Mouse (Mus musculus) embryo, embryonic 9.5 days (tissue): ENCODE data around the gene Obscn.

Source experiments
- DNase-seq: peaks from one replicate; pipeline ENCODE4 v3.0.0-alpha.2; 2017; ENCODE audit errors: extremely low spot score

The Obscn gene

GRCm38 (mm10) chr11:59058025-59058424 lies 78.2 kb downstream of the Obscn start:
- DNase-seq: no peak

GRCm38 (mm10) chr11:59051031-59051430 lies 85.2 kb downstream of the Obscn start:
- no peak for DNase-seq

GRCm38 (mm10) chr11:59044703-59045330 lies 91.4 kb downstream of the Obscn start:
- no peak for DNase-seq

GRCm38 (mm10) chr11:59029003-59029402 lies 107.2 kb downstream of the Obscn start:
- DNase-seq: no peak

- no peak for DNase-seq
These were observed 109.8 kb downstream of the Obscn start for GRCm38 (mm10) chr11:59026411-59026810.

GRCm38 (mm10) chr11:59015052-59015451 lies 121.2 kb downstream of the Obscn start:
- DNase-seq: peak; percentile 33

- no peak for DNase-seq
These were observed 133.7 kb downstream of the Obscn start for GRCm38 (mm10) chr11:59002327-59003079.

- DNase-seq: no peak
These were observed 135.6 kb downstream of the Obscn start for GRCm38 (mm10) chr11:59000635-59001034.

- no peak for DNase-seq
These were observed 136.4 kb downstream of the Obscn start for GRCm38 (mm10) chr11:58999830-59000229.

GRCm38 (mm10) chr11:58999158-58999557 lies 137.0 kb downstream of the Obscn start:
- no peak for DNase-seq

GRCm38 (mm10) chr11:58997541-58997940 lies 138.7 kb downstream of the Obscn start:
- no peak for DNase-seq

GRCm38 (mm10) chr11:58995807-58996370 lies 140.3 kb downstream of the Obscn start:
- no peak for DNase-seq

- DNase-seq: no peak
These were observed 141.0 kb downstream of the Obscn start for GRCm38 (mm10) chr11:58995061-58995806.

- peak; percentile 68 for DNase-seq
These were observed 141.8 kb downstream of the Obscn start for GRCm38 (mm10) chr11:58994337-58994826.

GRCm38 (mm10) chr11:58993091-58993670 lies 143.0 kb downstream of the Obscn start:
- DNase-seq: no peak

GRCm38 (mm10) chr11:58991911-58992310 lies 144.3 kb downstream of the Obscn start:
- no peak for DNase-seq

- DNase-seq: no peak
These were observed 145.4 kb downstream of the Obscn start for GRCm38 (mm10) chr11:58990794-58991193.

GRCm38 (mm10) chr11:58990141-58990540 lies 146.1 kb downstream of the Obscn start:
- DNase-seq: no peak

- no peak for DNase-seq
These were observed 147.0 kb downstream of the Obscn start for GRCm38 (mm10) chr11:58989166-58989565.

- no peak for DNase-seq
These were observed 150.8 kb downstream of the Obscn start for GRCm38 (mm10) chr11:58985299-58985917.

GRCm38 (mm10) chr11:58984657-58985056 lies 151.5 kb downstream of the Obscn start:
- DNase-seq: no peak
